Mouse (Mus musculus) MEL (cell line): ENCODE results near the gene Tfap2d. TPM values are rescaled to one million over a fixed set of nuclear protein-coding genes. Genes with fewer than 3 reads are reported as not detected.

Experiments used
- DNase-seq: peaks from one replicate; pipeline ENCODE4 v3.0.0; 2011; ENCODE audit warnings: low read depth, low spot score
- H3K27ac ChIP-seq: 2 replicates; pipeline ENCODE4 v1.5.1; 2012; ENCODE audit warnings: low read depth, mild to moderate bottlenecking, control low read depth, low read length, moderate library complexity; ENCODE audit not compliant: control insufficient read depth
- H3K27me3 ChIP-seq, 2 experiments: fragments of 150-350 bp in 1 of 2; sonication (generic) in 1 of 2; 2 replicates each; pipeline ENCODE4 v1.6.1; 2012; ENCODE audit warnings: low read length in 2 of 2, mild to moderate bottlenecking in 2 of 2, improper control_type of control experiment in 1 of 2, moderate library complexity in 1 of 2; ENCODE audit not compliant: insufficient read depth in 2 of 2, control insufficient read depth in 1 of 2
- H3K36me3 ChIP-seq, 2 experiments: 2 replicates each; pipeline ENCODE4 v1.6.1; 2012 to 2014; ENCODE audit warnings: low read length in 2 of 2, improper control_type of control experiment in 1 of 2, inconsistent platforms in 1 of 2, mild to moderate bottlenecking in 1 of 2; ENCODE audit not compliant: insufficient read depth in 2 of 2, control insufficient read depth in 1 of 2
- H3K4me1 ChIP-seq, 2 experiments: fragments of 150-350 bp in 1 of 2; sonication (generic) in 1 of 2; 2 replicates each; pipeline ENCODE4 v1.6.1; 2012; ENCODE audit warnings: low read length in 2 of 2, improper control_type of control experiment in 1 of 2, mild to moderate bottlenecking in 1 of 2; ENCODE audit not compliant: insufficient read depth in 2 of 2, control insufficient read depth in 1 of 2
- H3K4me3 ChIP-seq, 2 experiments: fragments of 150-350 bp in 1 of 2; sonication (generic) in 1 of 2; 2 replicates each; pipeline ENCODE4 v1.5.1; 2012; ENCODE audit warnings: low read depth in 2 of 2, low read length in 2 of 2, mild to moderate bottlenecking in 2 of 2, moderate library complexity in 2 of 2, control low read depth in 1 of 2, improper control_type of control experiment in 1 of 2; ENCODE audit not compliant: control insufficient read depth in 1 of 2, insufficient read depth in 1 of 2
- H3K79me2 ChIP-seq: 2 replicates; pipeline ENCODE4 v1.6.1; 2012; ENCODE audit warnings: mild to moderate bottlenecking, low read length, moderate library complexity; ENCODE audit not compliant: control insufficient read depth, poor library complexity, insufficient read depth
- H3K9ac ChIP-seq: 2 replicates; pipeline ENCODE4 v1.6.1; 2012; ENCODE audit warnings: low read depth, mild to moderate bottlenecking, control low read depth, low read length, moderate library complexity; ENCODE audit not compliant: control insufficient read depth, poor library complexity, severe bottlenecking
- H3K9me3 ChIP-seq: fragments of 150-350 bp; sonication (generic); replicated peaks from 2 replicates; pipeline ENCODE4 v1.6.1; 2012; ENCODE audit warnings: mild to moderate bottlenecking, low read length, improper control_type of control experiment, moderate library complexity; ENCODE audit not compliant: insufficient read depth
- CHD2 ChIP-seq: IDR thresholded peaks from 2 replicates; pipeline ENCODE4 v1.6.1; 2011; ENCODE audit warnings: low read length, improper control_type of control experiment
- E2F4 ChIP-seq: IDR thresholded peaks from 2 replicates; pipeline ENCODE4 v1.6.1; 2011; ENCODE audit warnings: low read depth, low read length, improper control_type of control experiment, borderline replicate concordance
- GATA1 ChIP-seq: IDR thresholded peaks from 2 replicates; pipeline ENCODE4 v1.6.1; 2011; ENCODE audit warnings: low read depth, low read length, improper control_type of control experiment
- KAT2A ChIP-seq: conservative IDR thresholded peaks from 2 replicates; pipeline ENCODE4 v1.6.1; 2012; ENCODE audit warnings: low read depth, low read length, improper control_type of control experiment, inconsistent platforms
- MXI1 ChIP-seq: IDR thresholded peaks from 2 replicates; pipeline ENCODE4 v1.6.1; 2011; ENCODE audit warnings: mild to moderate bottlenecking, low read depth, low read length, improper control_type of control experiment
- POLR2A ChIP-seq, 2 experiments: IDR thresholded peaks; 2 replicates each; pipeline ENCODE4 v1.6.1; 2011 to 2012; ENCODE audit warnings: low read length in 2 of 2, mild to moderate bottlenecking in 2 of 2, control low read depth in 1 of 2, improper control_type of control experiment in 1 of 2, low read depth in 1 of 2, moderate library complexity in 1 of 2; ENCODE audit not compliant: control insufficient read depth in 1 of 2, insufficient read depth in 1 of 2, poor library complexity in 1 of 2
- POLR2AphosphoS2 ChIP-seq: IDR thresholded peaks from 2 replicates; pipeline ENCODE4 v1.6.1; 2011; ENCODE audit warnings: low read length, improper control_type of control experiment
- POLR2AphosphoS5 ChIP-seq: IDR thresholded peaks from 2 replicates; pipeline ENCODE4 v1.6.1; 2012; ENCODE audit warnings: low read depth, borderline replicate concordance, mild to moderate bottlenecking, inconsistent platforms, low read length, moderate library complexity, mixed read lengths
- TAL1 ChIP-seq: IDR thresholded peaks from 2 replicates; pipeline ENCODE4 v1.6.1; 2012; ENCODE audit warnings: mild to moderate bottlenecking, inconsistent platforms, low read length, moderate library complexity, mixed read lengths
- TCF12 ChIP-seq: IDR thresholded peaks from 2 replicates; pipeline ENCODE4 v1.6.1; 2014; ENCODE audit warnings: low read depth, mild to moderate bottlenecking, inconsistent platforms, low read length, improper control_type of control experiment, moderate library complexity
- USF2 ChIP-seq, 2 experiments: IDR thresholded peaks; 2 replicates each; pipeline ENCODE4 v1.6.1; 2011 to 2012; ENCODE audit warnings: improper control_type of control experiment in 2 of 2, low read length in 2 of 2, borderline replicate concordance in 1 of 2, inconsistent platforms in 1 of 2, low read depth in 1 of 2, mild to moderate bottlenecking in 1 of 2; ENCODE audit not compliant: insufficient read depth in 1 of 2
- ZC3H11A ChIP-seq: IDR thresholded peaks from 2 replicates; pipeline ENCODE4 v1.6.1; 2012; ENCODE audit warnings: low read depth, mild to moderate bottlenecking, inconsistent platforms, low read length, improper control_type of control experiment
- ZKSCAN1 ChIP-seq: IDR thresholded peaks from 2 replicates; pipeline ENCODE4 v1.6.1; 2012; ENCODE audit warnings: low read depth, mild to moderate bottlenecking, inconsistent platforms, low read length, improper control_type of control experiment, moderate library complexity
- ZNF384 ChIP-seq: IDR thresholded peaks from 2 replicates; pipeline ENCODE4 v1.6.1; 2012; ENCODE audit warnings: low read depth, mild to moderate bottlenecking, inconsistent platforms, low read length, improper control_type of control experiment
- polyA plus RNA-seq, 2 experiments: library from polyadenylated mRNA; stranded (reverse) in 1 of 2; unstranded in 1 of 2; fragments of >175 nt in 1 of 2; fragments of >200 nt in 1 of 2; gene quantifications; 2 replicates each; pipeline versions ENCODE4 v1.2.1 to v1.2.4; 2012; ENCODE audit warnings: low replicate concordance in 2 of 2, low read depth in 1 of 2; ENCODE audit not compliant: insufficient read length in 2 of 2, insufficient read depth in 1 of 2, missing spikeins in 1 of 2
- total RNA-seq: library from RNA; depleted of rRNA; stranded (reverse); fragments of 300-350 nt; gene quantifications from 2 replicates; pipeline ENCODE4 v1.2.3, GENCODE M21; 2012

The Tfap2d gene
- total and polyA plus RNA-seq, 3 experiments: not detected

GRCm38 (mm10) chr1:19106401-19106800 is 3.6 kb downstream of the Tfap2d start:
- H3K4me3 ChIP-seq: no peak overlapping the region
- H3K27ac ChIP-seq: no peak overlapping the region
- no peaks in the 10 kb centered on the region for H3K9me3 ChIP-seq
- TF ChIP-seq CHD2 (no peak), KAT2A (no peak), E2F4 (no peak), ZNF384 (no peak), POLR2AphosphoS5 (no peak), TAL1 (no peak), POLR2A (IDR thresholded peaks at IDR 0.05; ENCODE audit: control insufficient read depth in 1 of 2, insufficient read depth in 1 of 2, low read depth in 1 of 2, low read length in 2 of 2, poor library complexity in 1 of 2) (no peak), ZC3H11A (no peak), ZKSCAN1 (no peak), GATA1 (no peak)
- TF ChIP-seq, all 39 proteins: peak for 0
- H3K27me3 ChIP-seq: no peaks in the 10 kb centered on the region
- no peak for DNase-seq
- no peaks in the 10 kb centered on the region for H3K36me3 ChIP-seq
- H3K79me2 ChIP-seq: no peaks in the 10 kb centered on the region
- H3K4me1 ChIP-seq: no peaks in the 10 kb centered on the region
- no peak overlapping the region for H3K9ac ChIP-seq

- no peaks in the 10 kb centered on the region for H3K9me3 ChIP-seq
- no peak overlapping the region for H3K4me3 ChIP-seq
- no peaks in the 10 kb centered on the region for H3K36me3 ChIP-seq
- no peaks in the 10 kb centered on the region for H3K4me1 ChIP-seq
- H3K27ac ChIP-seq: no peak overlapping the region
- no peak for DNase-seq
- TF ChIP-seq ZKSCAN1 (no peak), USF2 (IDR thresholded peaks at IDR 0.05; ENCODE audit: borderline replicate concordance in 1 of 2, insufficient read depth in 1 of 2, low read depth in 1 of 2, low read length in 2 of 2) (no peak), GATA1 (no peak), POLR2AphosphoS2 (no peak)
- no peak overlapping the region for H3K9ac ChIP-seq
- H3K79me2 ChIP-seq: no peaks in the 10 kb centered on the region
- H3K27me3 ChIP-seq: no peaks in the 10 kb centered on the region
Observed at GRCm38 (mm10) chr1:19106841-19107800, 4.3 kb downstream of the Tfap2d start.

- no peaks in the 10 kb centered on the region for H3K27me3 ChIP-seq
- H3K9ac ChIP-seq: no peak overlapping the region
- no peaks in the 10 kb centered on the region for H3K36me3 ChIP-seq
- no peak for TF ChIP-seq TCF12
- TF ChIP-seq MXI1: no peak
- no peak for TF ChIP-seq USF2 (IDR thresholded peaks at IDR 0.05; ENCODE audit: borderline replicate concordance in 1 of 2, insufficient read depth in 1 of 2, low read depth in 1 of 2, low read length in 2 of 2)
- TF ChIP-seq, all 39 proteins: peak for 0
- H3K9me3 ChIP-seq: no peaks in the 10 kb centered on the region
- H3K27ac ChIP-seq: no peak overlapping the region
- H3K4me1 ChIP-seq: no peaks in the 10 kb centered on the region
- no peak overlapping the region for H3K4me3 ChIP-seq
- H3K79me2 ChIP-seq: no peaks in the 10 kb centered on the region
- DNase-seq: no peak
Observed at GRCm38 (mm10) chr1:19107801-19108200, 5.0 kb downstream of the Tfap2d start.
